Mouse (Mus musculus) left cerebral cortex, postnatal 14 days (tissue): ENCODE measurements around the gene Rab12. TPM values are rescaled to one million over a fixed set of nuclear protein-coding genes. Genes with fewer than 3 reads are reported as not detected.
A peak's percentile ranks its signal among the peaks of the same experiment; 100 is the strongest.

Source experiments
- DNase-seq, 2 experiments: peaks; one replicate each; pipeline ENCODE4 v3.0.0; 2021 to 2022; ENCODE audit warnings: low spot score in 2 of 2, mixed read lengths in 1 of 2
- intact Hi-C: fragments of 180-260 bp; cut with DNase I; formaldehyde crosslinking; loops from one replicate; pipeline ENCODE4 v1.15.1; 2025
- total RNA-seq, 2 experiments: library from RNA; stranded (reverse); gene quantifications; 2 replicates each; pipeline ENCODE4 v1.2.3; 2021

Gene Rab12
- total RNA-seq, 2 experiments from 2014 or later, result 135 to 144 TPM

- DNase-seq, result no peak
- intact Hi-C loops, result no loop called here
These were observed 62.3 kb downstream of the Rab12 start for GRCm38 (mm10) chr17:66457278-66457677.

- intact Hi-C loops, result loop anchor here (2.0 kb wide), 1 partner anchor 34 kb away; no protein-coding TSS in a partner anchor
- peak; percentile 89 to 96 for DNase-seq
These were observed 68.4 kb downstream of the Rab12 start for GRCm38 (mm10) chr17:66451143-66451542.

GRCm38 (mm10) chr17:66450526-66451070 lies 68.9 kb downstream of the Rab12 start:
- DNase-seq, result no peak
- intact Hi-C loops, result loop anchor here (2.0 kb wide), 1 partner anchor 34 kb away; no protein-coding TSS in a partner anchor

GRCm38 (mm10) chr17:66449460-66450341 lies 69.8 kb downstream of the Rab12 start, which contains the start of gene Mtcl1:
Gene Mtcl1 (minus strand): TSS chr17:66449750.
- DNase-seq, result peak; percentile 81 to 87
- intact Hi-C loops, result loop anchor here (2.0 kb wide), 3 partner anchors 35 to 215 kb away; no protein-coding TSS in a partner anchor

- intact Hi-C loops, result loop anchor here (2.0 kb wide), 2 partner anchors 98 to 214 kb away; no protein-coding TSS in a partner anchor
- peak in 1 of 2 experiments; percentile 55 for DNase-seq
These were observed 70.8 kb downstream of the Rab12 start for GRCm38 (mm10) chr17:66448421-66449405.

- DNase-seq, result no peak
- intact Hi-C loops, result loop anchor here (2.0 kb wide), 2 partner anchors 97 to 213 kb away; no protein-coding TSS in a partner anchor
These were observed 71.6 kb downstream of the Rab12 start for GRCm38 (mm10) chr17:66447978-66448377.

GRCm38 (mm10) chr17:66447007-66447312 lies 72.6 kb downstream of the Rab12 start:
- intact Hi-C loops, result no loop called here
- DNase-seq, result no peak

- intact Hi-C loops, result no loop called here
- DNase-seq, result no peak
These were observed 73.1 kb downstream of the Rab12 start for GRCm38 (mm10) chr17:66446196-66447006.

Other genes with a start within 250 kb of the Rab12 start
- gene Mtcl1, start 70.0 kb downstream of the Rab12 start, total RNA-seq, result 10 to 100 TPM; 62.7 to 87.2 TPM
- under 1 TPM; 0.13 to 0.17 TPM for gene Themis3, start 74.9 kb upstream of the Rab12 start, total RNA-seq